Mouse (Mus musculus) olfactory bulb, adult 2 months (tissue): ENCODE measurements around the gene Ubr3.

ENCODE experiments used
- CTCF ChIP-seq: fragments of 200-500 bp; IDR thresholded peaks from 2 replicates; pipeline ENCODE4 v1.5.1; 2012; ENCODE audit warnings: low read depth, mild to moderate bottlenecking, low read length, moderate library complexity; ENCODE audit not compliant: insufficient read depth
- POLR2A ChIP-seq: fragments of 200-500 bp; IDR thresholded peaks from 2 replicates; pipeline ENCODE4 v1.6.1; 2012; ENCODE audit warnings: mild to moderate bottlenecking, low read depth, low read length, moderate library complexity; ENCODE audit not compliant: insufficient read depth

GRCm38 (mm10) chr2:70038752-70039151 lies 141.7 kb downstream of the Ubr3 start, which contains the start of gene Myo3b:
- TF ChIP-seq CTCF (no peak), POLR2A (no peak)
